Mouse (Mus musculus) liver, embryonic 14.5 days (tissue): ENCODE data around the gene Ccna2.

Experiments
- CTCF ChIP-seq: IDR thresholded peaks from 2 replicates; pipeline ENCODE4 v1.5.1; 2016; ENCODE audit warnings: antibody characterized with exemption, low read depth, control low read depth
- EP300 ChIP-seq: IDR thresholded peaks from 2 replicates; pipeline ENCODE4 v1.6.1; 2016; ENCODE audit warnings: antibody characterized with exemption, low read depth

DNA sequence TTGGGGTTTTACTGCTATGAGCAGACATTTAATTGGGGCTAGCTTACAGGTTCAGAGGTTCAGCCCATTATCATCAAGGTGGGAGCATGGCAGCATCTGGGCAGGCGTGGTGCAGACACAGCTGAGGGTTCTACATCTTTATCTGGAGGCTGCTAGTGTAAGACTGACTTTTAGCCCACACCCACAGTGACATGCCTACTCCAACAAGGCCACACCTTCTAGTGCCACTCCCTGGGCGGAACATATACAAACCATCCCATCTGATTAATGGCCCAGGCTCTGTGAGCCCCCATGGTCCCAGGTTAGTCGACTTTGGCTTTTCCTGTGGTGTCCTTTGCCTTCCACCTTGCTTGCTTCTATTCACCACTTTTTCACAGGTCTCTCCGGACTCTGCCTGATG is 12.3 kb downstream of the Ccna2 start:
- no peak for TF ChIP-seq CTCF
- no peak for TF ChIP-seq EP300
